ENCODE assay signal across 8 mouse cellular contexts in genomic region chr10:7473197-7473889, GRCm38 (mm10). TPM values are rescaled to one million over a fixed set of nuclear protein-coding genes. Genes with fewer than 3 reads are reported as not detected.
DNase-seq lines count a peak whose midpoint lies in the region; ATAC-seq and TF ChIP-seq lines count a peak whose summit lies in the region.

Gene Ulbp1 (minus strand): TSS chr10:7473638.

- H3K4me3 ChIP-seq in heart, embryonic 11.5 days (ENCODE audit: low read depth, low read length): peak within 1 kb of the TSS; percentile 25
- H3K4me3 ChIP-seq in myocyte: peak within 1 kb of the TSS; percentile 33

- 32% methylated on average over 13 of the region's 13 CpGs for WGBS in heart, embryonic 11.5 days (ENCODE audit: insufficient replicate concordance)

- H3K9ac ChIP-seq in heart, embryonic 11.5 days (ENCODE audit: low read depth, low read length): peak within 1 kb of the TSS; percentile 43

- peak; percentile 9 for TF ChIP-seq POLR2A in myocyte (IDR thresholded peaks at IDR 0.05; ENCODE audit: insufficient read length, low read depth)

- no peak within 1 kb of the TSS for H3ac ChIP-seq in myocyte (ENCODE audit: control insufficient read depth, insufficient read length)

- ATAC-seq in heart, embryonic 11.5 days (replicated peaks; ENCODE audit: insufficient number of reproducible peaks, low FRiP score, low TSS enrichment): peak; percentile 69

- H3K36me3 ChIP-seq in heart, embryonic 11.5 days (ENCODE audit: control insufficient read depth, insufficient read depth, low read length): no peaks in the 10 kb centered on the region
- no peaks in the 10 kb centered on the region for H3K36me3 ChIP-seq in myocyte (ENCODE audit: control insufficient read depth, insufficient read depth)

- H3K4me1 ChIP-seq in heart, embryonic 11.5 days (ENCODE audit: control insufficient read depth, insufficient read depth, low read length): peaks cover 3% of the 10 kb centered on the region; the same call in 1 of the 2 replicates

- peak; percentile 36 to 63 for DNase-seq in urinary bladder, adult 18-20 months (ENCODE audit: low spot score in 2 of 2)
- no peak for DNase-seq in urinary bladder, adult 2 months (ENCODE audit: low spot score)
- DNase-seq in c-Kit-positive CD71-positive TER-119-negative erythroid progenitor cells, embryonic 14.5 days (ENCODE audit: low read depth): peak; percentile 44
- peak; percentile 63 to 77 for DNase-seq in kidney, postnatal 36 days
- DNase-seq in thymus, postnatal 10 days (ENCODE audit: low spot score in 2 of 2): peak; percentile 74 to 77
- no peak for DNase-seq in frontal cortex, postnatal 14 days (ENCODE audit: low spot score in 2 of 2)

- no peaks in the 10 kb centered on the region for H3K9me3 ChIP-seq in heart, embryonic 11.5 days (replicated peaks; ENCODE audit: control insufficient read depth, low read length)

- no peak within 1 kb of the TSS for H3K27ac ChIP-seq in heart, embryonic 11.5 days (ENCODE audit: low read depth, low read length)

- H3K79me2 ChIP-seq in myocyte (ENCODE audit: control insufficient read depth, insufficient read depth): peaks cover 33% of the 10 kb centered on the region

- peak within 1 kb of the TSS; percentile 54 for H3K4me2 ChIP-seq in heart, embryonic 11.5 days
- peak within 1 kb of the TSS; percentile 85 for H3K4me2 ChIP-seq in myocyte (ENCODE audit: low read depth)

- H3K27me3 ChIP-seq in heart, embryonic 11.5 days (ENCODE audit: control insufficient read depth, insufficient read depth, low read length): no peaks in the 10 kb centered on the region
- no peaks in the 10 kb centered on the region for H3K27me3 ChIP-seq in myocyte (ENCODE audit: control insufficient read depth, insufficient read depth, insufficient read length)

TF ChIP-seq in myocyte, 11 proteins besides CTCF, POLR2A, EP300 and RAD21:
- TF ChIP-seq REST (IDR thresholded peaks at IDR 0.05; ENCODE audit: insufficient read depth, insufficient read length) (no peak), USF1 (IDR thresholded peaks at IDR 0.05; ENCODE audit: low read depth) (no peak), MYOG (IDR thresholded peaks at IDR 0.05; ENCODE audit: control insufficient read depth in 1 of 3, insufficient read depth in 1 of 3, insufficient read length in 2 of 3, low read depth in 2 of 3) (no peak), POLR2AphosphoS2 (IDR thresholded peaks at IDR 0.05; ENCODE audit: insufficient read length, low read depth) (no peak), E2F4 (IDR thresholded peaks at IDR 0.05; ENCODE audit: insufficient read depth) (peak; percentile 67), MAX (IDR thresholded peaks at IDR 0.05; ENCODE audit: low read depth) (peak; percentile 58), MYOD1 (IDR thresholded peaks at IDR 0.05; ENCODE audit: control insufficient read depth in 1 of 3, insufficient read length in 2 of 3, low read depth in 2 of 3) (peak in 1 of 3 experiments; percentile 6), TCF12 (IDR thresholded peaks at IDR 0.05; ENCODE audit: insufficient read depth, poor library complexity, severe bottlenecking) (no peak)

RNA-seq across cellular contexts. Expression of gene Ulbp1, which starts in this region (rescaled TPM):
- polyA plus RNA-seq in urinary bladder, adult 2 months (2012; rRNA removed): 1.4 and 1.6 TPM in 2 replicates
- polyA plus RNA-seq in heart, embryonic 11.5 days (2014; fragmentation: Nextera tagmentation; extraction: Ambion mirVana): 9.3 and 9.4 TPM in 2 replicates
- polyA plus RNA-seq in myocyte (2012; fragmentation: generic; extraction: Trizol): 9.8 TPM

Comparison
In these comparisons a context has a peak if more than half of its experiments do, and no peak if none do; other contexts are left out.
1. DNase-seq: peak in urinary bladder, adult 18-20 months (2 of 2), c-Kit-positive CD71-positive TER-119-negative erythroid progenitor cells, embryonic 14.5 days (single experiment), kidney, postnatal 36 days (2 of 2) and thymus, postnatal 10 days (2 of 2); none in urinary bladder, adult 2 months (single experiment) and frontal cortex, postnatal 14 days (0 of 2).